Mouse (Mus musculus): ENCODE results near the gene Pank2. TPM values are rescaled to one million over a fixed set of nuclear protein-coding genes. Genes with fewer than 3 reads are reported as not detected.
"Not testable (repeated sequence)": the region's sequence is repeated elsewhere in the genome, so short reads cannot be mapped to it uniquely, and the experiment has no call there.

The Pank2 gene
- polyA plus RNA-seq, 1 experiment from 2014 or later: 23.6 TPM

GRCm38 (mm10) chr2:131261481-131262212, 648 bp upstream of the Pank2 start:
- Histone ChIP-seq H3K9ac (replicated peaks) (peak overlapping the region; percentile 56), H3K4me1 (peaks cover 33% of the 10 kb centered on the region), H3K36me3 (no peaks in the 10 kb centered on the region), H3K4me3 (replicated peaks) (peak overlapping the region; percentile 65), H3K9me3 (replicated peaks) (no peaks in the 10 kb centered on the region), H3K27me3 (replicated peaks) (no peaks in the 10 kb centered on the region), H3K4me2 (peak overlapping the region; percentile 66), H3K27ac (replicated peaks) (peak overlapping the region; percentile 96)
- WGBS: 4% methylated on average over 10 of the region's 10 CpGs
- ATAC-seq (ENCODE audit: low FRiP score): peak; percentile 81

- Histone ChIP-seq H3K4me2 (peak overlapping the region; percentile 80), H3K4me1 (peaks cover 33% of the 10 kb centered on the region), H3K9ac (replicated peaks) (peak overlapping the region; percentile 77), H3K36me3 (no peaks in the 10 kb centered on the region), H3K27me3 (replicated peaks) (no peaks in the 10 kb centered on the region), H3K4me3 (replicated peaks) (peak overlapping the region; percentile 65), H3K27ac (replicated peaks) (peak overlapping the region; percentile 96), H3K9me3 (replicated peaks) (no peaks in the 10 kb centered on the region)
- WGBS: under 1% methylated on average over 52 of the region's 59 CpGs
- peak; percentile 75 for ATAC-seq (ENCODE audit: low FRiP score)
Observed at GRCm38 (mm10) chr2:131262680-131263670, 680 bp downstream of the Pank2 start.

GRCm38 (mm10) chr2:131264027-131264426, 1.7 kb downstream of the Pank2 start:
- Histone ChIP-seq H3K27ac (replicated peaks) (no peak overlapping the region), H3K4me3 (replicated peaks) (peak overlapping the region; percentile 65), H3K4me1 (peaks cover 33% of the 10 kb centered on the region), H3K9ac (replicated peaks) (no peak overlapping the region), H3K36me3 (no peaks in the 10 kb centered on the region), H3K27me3 (replicated peaks) (no peaks in the 10 kb centered on the region), H3K4me2 (peak overlapping the region; percentile 80), H3K9me3 (replicated peaks) (no peaks in the 10 kb centered on the region)
- 60% methylated on average over 6 of the region's 6 CpGs for WGBS
- ATAC-seq (ENCODE audit: low FRiP score): no peak

- Histone ChIP-seq H3K9ac (replicated peaks) (no peak overlapping the region), H3K9me3 (replicated peaks) (no peaks in the 10 kb centered on the region), H3K36me3 (no peaks in the 10 kb centered on the region), H3K4me1 (peaks cover 33% of the 10 kb centered on the region), H3K27me3 (replicated peaks) (no peaks in the 10 kb centered on the region), H3K27ac (replicated peaks) (no peak overlapping the region), H3K4me2 (no peak overlapping the region), H3K4me3 (replicated peaks) (no peak overlapping the region)
- WGBS: 90% methylated on average over 2 of the region's 2 CpGs
- no peak for ATAC-seq (ENCODE audit: low FRiP score)
Observed at GRCm38 (mm10) chr2:131265056-131265455, 2.8 kb downstream of the Pank2 start.

GRCm38 (mm10) chr2:131275493-131275892, 13.2 kb downstream of the Pank2 start:
- H3K4me1 ChIP-seq: no peaks in the 10 kb centered on the region
- no peak for ATAC-seq (ENCODE audit: low FRiP score)
- no peak overlapping the region for H3K4me3 ChIP-seq (replicated peaks)
- no peak overlapping the region for H3K9ac ChIP-seq (replicated peaks)
- no peak overlapping the region for H3K4me2 ChIP-seq
- no peaks in the 10 kb centered on the region for H3K9me3 ChIP-seq (replicated peaks)
- no peak overlapping the region for H3K27ac ChIP-seq (replicated peaks)
- no peaks in the 10 kb centered on the region for H3K27me3 ChIP-seq (replicated peaks)
- H3K36me3 ChIP-seq: peaks cover 45% of the 10 kb centered on the region
- WGBS: 93% methylated on average over 3 of the region's 3 CpGs

- Histone ChIP-seq H3K4me2 (no peak overlapping the region), H3K27ac (replicated peaks) (no peak overlapping the region), H3K4me3 (replicated peaks) (no peak overlapping the region), H3K36me3 (peaks cover 52% of the 10 kb centered on the region), H3K4me1 (no peaks in the 10 kb centered on the region), H3K9me3 (replicated peaks) (no peaks in the 10 kb centered on the region), H3K27me3 (replicated peaks) (no peaks in the 10 kb centered on the region), H3K9ac (replicated peaks) (no peak overlapping the region)
- WGBS: 97% methylated on average over 5 of the region's 5 CpGs
- ATAC-seq (ENCODE audit: low FRiP score): no peak
Observed at GRCm38 (mm10) chr2:131276722-131277121, 14.4 kb downstream of the Pank2 start.

- H3K27ac ChIP-seq (replicated peaks): no peak overlapping the region
- no peaks in the 10 kb centered on the region for H3K9me3 ChIP-seq (replicated peaks)
- H3K9ac ChIP-seq (replicated peaks): no peak overlapping the region
- ATAC-seq (ENCODE audit: low FRiP score): no peak
- H3K4me3 ChIP-seq (replicated peaks): no peak overlapping the region
- 86% methylated on average over 1 of the region's 1 CpGs for WGBS
- no peaks in the 10 kb centered on the region for H3K4me1 ChIP-seq
- no peaks in the 10 kb centered on the region for H3K27me3 ChIP-seq (replicated peaks)
- H3K36me3 ChIP-seq: peaks cover 38% of the 10 kb centered on the region
- no peak overlapping the region for H3K4me2 ChIP-seq
Observed at GRCm38 (mm10) chr2:131281596-131281995, 19.3 kb downstream of the Pank2 start.

GRCm38 (mm10) chr2:131286276-131286675, 24.0 kb downstream of the Pank2 start:
- no peaks in the 10 kb centered on the region for H3K9me3 ChIP-seq (replicated peaks)
- no peak overlapping the region for H3K4me2 ChIP-seq
- ATAC-seq (ENCODE audit: low FRiP score): no peak
- no peak overlapping the region for H3K4me3 ChIP-seq (replicated peaks)
- H3K4me1 ChIP-seq: no peaks in the 10 kb centered on the region
- 96% methylated on average over 1 of the region's 1 CpGs for WGBS
- no peak overlapping the region for H3K9ac ChIP-seq (replicated peaks)
- no peak overlapping the region for H3K27ac ChIP-seq (replicated peaks)
- H3K36me3 ChIP-seq: peaks cover 23% of the 10 kb centered on the region
- no peaks in the 10 kb centered on the region for H3K27me3 ChIP-seq (replicated peaks)

GRCm38 (mm10) chr2:131290669-131291068, 28.4 kb downstream of the Pank2 start:
- no peaks in the 10 kb centered on the region for H3K9me3 ChIP-seq (replicated peaks)
- no peaks in the 10 kb centered on the region for H3K27me3 ChIP-seq (replicated peaks)
- no peak overlapping the region for H3K4me3 ChIP-seq (replicated peaks)
- H3K4me2 ChIP-seq: no peak overlapping the region
- H3K27ac ChIP-seq (replicated peaks): no peak overlapping the region
- no peak for ATAC-seq (ENCODE audit: low FRiP score)
- H3K36me3 ChIP-seq: peaks cover 40% of the 10 kb centered on the region
- no peak overlapping the region for H3K9ac ChIP-seq (replicated peaks)
- no peaks in the 10 kb centered on the region for H3K4me1 ChIP-seq

- Histone ChIP-seq H3K4me2 (no peak overlapping the region), H3K36me3 (peaks cover 57% of the 10 kb centered on the region), H3K9me3 (replicated peaks) (no peaks in the 10 kb centered on the region), H3K4me3 (replicated peaks) (no peak overlapping the region), H3K9ac (replicated peaks) (no peak overlapping the region), H3K27me3 (replicated peaks) (no peaks in the 10 kb centered on the region), H3K27ac (replicated peaks) (no peak overlapping the region), H3K4me1 (no peaks in the 10 kb centered on the region)
- no peak for ATAC-seq (ENCODE audit: low FRiP score)
- 76% methylated on average over 2 of the region's 2 CpGs for WGBS
Observed at GRCm38 (mm10) chr2:131296746-131297261, 34.5 kb downstream of the Pank2 start.

- H3K36me3 ChIP-seq: peaks cover 61% of the 10 kb centered on the region
Observed at GRCm38 (mm10) chr2:131298674-131299073, 36.4 kb downstream of the Pank2 start.

More at GRCm38 (mm10) chr2:131298674-131299073, 36.4 kb downstream of the Pank2 start:
- not testable (repeated sequence) for ATAC-seq (ENCODE audit: low FRiP score); H3K27me3 ChIP-seq (replicated peaks); H3K4me1 ChIP-seq; H3K9me3 ChIP-seq (replicated peaks); H3K4me2 ChIP-seq; H3K9ac ChIP-seq (replicated peaks); H3K4me3 ChIP-seq (replicated peaks); H3K27ac ChIP-seq (replicated peaks)
- WGBS: 74% methylated on average over 7 of the region's 7 CpGs

Measured in neural tube, embryonic 15.5 days (tissue).